Mouse (Mus musculus) E14TG2a.4 (cell line): Measurements from ENCODE around the gene 1110051M20Rik.

Source experiments
- H3K27me3 ChIP-seq: 2 replicates; pipeline ENCODE4 v1.6.1; 2014; ENCODE audit warnings: low read length, control low read depth; ENCODE audit not compliant: insufficient read depth
- H3K36me3 ChIP-seq: 2 replicates; pipeline ENCODE4 v1.6.1; 2014; ENCODE audit warnings: low read length, control low read depth; ENCODE audit not compliant: insufficient read depth
- H3K4me1 ChIP-seq: replicated peaks from 2 replicates; pipeline ENCODE4 v1.6.1; 2014; ENCODE audit warnings: low read depth, low read length, control low read depth
- H3K4me3 ChIP-seq: replicated peaks from 2 replicates; pipeline ENCODE4 v1.5.1; 2014; ENCODE audit warnings: mild to moderate bottlenecking, low read length
- H3K9me3 ChIP-seq: 2 replicates; pipeline ENCODE4 v1.6.1; 2014; ENCODE audit warnings: low read length, control low read depth
- CTCF ChIP-seq: conservative IDR thresholded peaks from 2 replicates; pipeline ENCODE4 v1.5.1; 2014; ENCODE audit warnings: low read length
- NANOG ChIP-seq: IDR thresholded peaks from 2 replicates; pipeline ENCODE4 v1.6.1; 2014; ENCODE audit warnings: borderline replicate concordance, low read length, mixed read lengths
- POU5F1 ChIP-seq: IDR thresholded peaks from 2 replicates; pipeline ENCODE4 v1.6.1; 2014; ENCODE audit warnings: low read length, borderline replicate concordance

The 1110051M20Rik gene

GRCm38 (mm10) chr2:91285885-91286505 is 158.5 kb downstream of the 1110051M20Rik start:
- no peak for TF ChIP-seq NANOG
- peak; percentile 85 for TF ChIP-seq CTCF
- Histone ChIP-seq H3K36me3 (no peaks in the 10 kb centered on the region), H3K9me3 (no peaks in the 10 kb centered on the region), H3K27me3 (no peaks in the 10 kb centered on the region), H3K4me1 (peaks cover 21% of the 10 kb centered on the region), H3K4me3 (no peak overlapping the region)

GRCm38 (mm10) chr2:91284375-91285199 is 159.9 kb downstream of the 1110051M20Rik start:
- Histone ChIP-seq H3K9me3 (no peaks in the 10 kb centered on the region), H3K4me1 (peaks cover 18% of the 10 kb centered on the region), H3K4me3 (no peak overlapping the region), H3K27me3 (no peaks in the 10 kb centered on the region), H3K36me3 (no peaks in the 10 kb centered on the region)
- TF ChIP-seq NANOG (no peak), CTCF (no peak), POU5F1 (no peak)

GRCm38 (mm10) chr2:91283972-91284371 is 160.5 kb downstream of the 1110051M20Rik start:
- Histone ChIP-seq H3K27me3 (no peaks in the 10 kb centered on the region), H3K4me1 (peaks cover 24% of the 10 kb centered on the region), H3K36me3 (no peaks in the 10 kb centered on the region), H3K4me3 (no peak overlapping the region), H3K9me3 (no peaks in the 10 kb centered on the region)
- TF ChIP-seq NANOG (no peak), POU5F1 (no peak), CTCF (no peak)

- H3K9me3 ChIP-seq, result no peaks in the 10 kb centered on the region
- peaks cover 25% of the 10 kb centered on the region for H3K4me1 ChIP-seq
- H3K27me3 ChIP-seq, result no peaks in the 10 kb centered on the region
- H3K36me3 ChIP-seq, result peaks cover 21% of the 10 kb centered on the region
- no peak overlapping the region for H3K4me3 ChIP-seq
- TF ChIP-seq POU5F1, result no peak
- no peak for TF ChIP-seq CTCF
- TF ChIP-seq NANOG, result no peak
Observed at GRCm38 (mm10) chr2:91281366-91281765, 163.1 kb downstream of the 1110051M20Rik start.

GRCm38 (mm10) chr2:91279372-91279755 is 165.1 kb downstream of the 1110051M20Rik start:
- H3K27me3 ChIP-seq, result no peaks in the 10 kb centered on the region
- H3K9me3 ChIP-seq, result no peaks in the 10 kb centered on the region
- TF ChIP-seq NANOG, result no peak
- TF ChIP-seq POU5F1, result no peak
- TF ChIP-seq CTCF, result no peak
- H3K36me3 ChIP-seq, result peaks cover 41% of the 10 kb centered on the region
- peaks cover 23% of the 10 kb centered on the region for H3K4me1 ChIP-seq
- no peak overlapping the region for H3K4me3 ChIP-seq

- Histone ChIP-seq H3K27me3 (no peaks in the 10 kb centered on the region), H3K36me3 (peaks cover 46% of the 10 kb centered on the region), H3K4me3 (no peak overlapping the region), H3K4me1 (peaks cover 23% of the 10 kb centered on the region), H3K9me3 (no peaks in the 10 kb centered on the region)
- TF ChIP-seq CTCF, result peak; percentile 27
- TF ChIP-seq POU5F1, result no peak
- no peak for TF ChIP-seq NANOG
Observed at GRCm38 (mm10) chr2:91278749-91279371, 165.6 kb downstream of the 1110051M20Rik start.

GRCm38 (mm10) chr2:91269687-91270133 is 174.8 kb downstream of the 1110051M20Rik start:
- Histone ChIP-seq H3K27me3 (no peaks in the 10 kb centered on the region), H3K36me3 (peaks cover 84% of the 10 kb centered on the region), H3K9me3 (no peaks in the 10 kb centered on the region), H3K4me3 (no peak overlapping the region), H3K4me1 (peaks cover 25% of the 10 kb centered on the region)
- TF ChIP-seq CTCF (no peak), POU5F1 (no peak), NANOG (no peak)

- H3K36me3 ChIP-seq, result peaks cover 74% of the 10 kb centered on the region
- TF ChIP-seq NANOG, result no peak
- TF ChIP-seq CTCF, result no peak
- no peak for TF ChIP-seq POU5F1
- peaks cover 35% of the 10 kb centered on the region for H3K4me1 ChIP-seq
- no peaks in the 10 kb centered on the region for H3K9me3 ChIP-seq
- no peak overlapping the region for H3K4me3 ChIP-seq
- H3K27me3 ChIP-seq, result no peaks in the 10 kb centered on the region
Observed at GRCm38 (mm10) chr2:91268706-91269105, 175.8 kb downstream of the 1110051M20Rik start.

GRCm38 (mm10) chr2:91268042-91268441 is 176.5 kb downstream of the 1110051M20Rik start:
- H3K36me3 ChIP-seq, result peaks cover 67% of the 10 kb centered on the region
- peaks cover 41% of the 10 kb centered on the region for H3K4me1 ChIP-seq
- no peak for TF ChIP-seq NANOG
- TF ChIP-seq POU5F1, result no peak
- no peak for TF ChIP-seq CTCF
- H3K4me3 ChIP-seq, result no peak overlapping the region
- H3K27me3 ChIP-seq, result no peaks in the 10 kb centered on the region
- H3K9me3 ChIP-seq, result no peaks in the 10 kb centered on the region
